Mouse (Mus musculus): ENCODE measurements at regions not wholly inside any gene's neighbourhood (a gene's known extent, or its start where the extent isn't known, plus 50 kb on each side); places are given as distances from the start of the nearest gene placed in this dataset.
"Not testable (repeated sequence)": the region's sequence is repeated elsewhere in the genome, so short reads cannot be mapped to it uniquely, and the experiment has no call there.

DNA sequence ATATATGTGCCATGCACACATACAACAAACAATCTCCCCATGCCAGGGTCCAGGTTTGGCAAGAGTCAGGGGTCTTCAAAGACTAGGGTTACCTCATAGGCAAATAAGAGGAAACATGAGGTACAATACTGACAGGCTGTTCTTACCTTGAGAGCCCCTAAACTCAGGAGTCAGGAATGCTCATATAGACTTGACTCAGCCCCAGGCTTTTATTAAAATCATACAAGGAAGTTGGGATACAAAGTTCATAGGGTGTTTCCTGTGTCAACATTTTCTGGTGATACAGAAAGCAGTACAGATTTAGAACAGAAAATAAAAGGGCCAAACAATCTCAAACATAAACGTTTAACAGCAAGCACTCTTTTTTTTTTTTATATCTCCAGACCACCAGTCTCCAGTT lies 2102.4 kb upstream of the Aga start:
- DNase-seq: no peak

DNA sequence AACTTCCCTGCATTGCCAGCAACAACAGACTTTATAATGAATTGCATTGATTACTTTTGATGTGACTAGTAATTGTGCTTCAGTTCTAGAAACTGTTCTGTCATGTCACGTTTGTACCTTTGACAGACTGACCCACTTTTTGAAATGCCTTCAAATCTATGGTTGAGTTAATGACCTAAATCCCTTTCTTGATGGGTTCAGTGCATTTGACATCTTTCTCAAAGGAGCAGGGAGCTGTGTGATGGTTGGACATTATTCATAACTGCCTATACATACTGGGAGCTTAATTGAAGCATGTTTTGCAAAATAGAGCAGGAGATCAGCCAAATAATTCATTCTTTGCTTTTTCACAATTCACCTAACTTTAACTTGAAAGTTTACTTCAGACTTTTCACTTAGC lies 2083.1 kb upstream of the Aga start:
- intact Hi-C loops (cut with DNase I): no loop called here
- no peak for DNase-seq

More for the DNA sequence above, 2102.4 kb upstream of the Aga start:
- intact Hi-C loops (cut with DNase I): no loop called here

DNA sequence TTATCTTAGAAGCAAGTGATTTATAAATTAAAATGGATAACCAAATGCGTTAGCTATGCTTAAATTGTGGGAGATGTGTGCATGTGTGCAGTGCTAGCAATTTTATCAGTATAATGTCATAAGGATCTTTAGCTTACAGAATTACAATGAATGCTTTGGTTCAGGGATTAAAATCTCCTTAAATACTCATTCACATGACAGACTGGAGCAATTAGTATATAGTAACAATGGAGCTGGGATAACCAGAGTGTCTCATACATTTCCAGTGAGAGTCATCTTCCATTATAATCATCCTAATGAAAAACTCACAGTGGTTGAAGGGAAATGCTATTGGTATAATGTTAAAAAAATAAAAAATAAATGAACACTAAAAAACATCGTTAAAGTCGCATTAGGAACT lies 2082.7 kb upstream of the Aga start:
- no peak for DNase-seq
- intact Hi-C loops (cut with DNase I): no loop called here

GRCm38 (mm10) chr8:51447636-51448035 lies 2063.9 kb upstream of the Aga start:
- DNase-seq: no peak
- intact Hi-C loops (cut with DNase I): no loop called here

- intact Hi-C loops (cut with DNase I): no loop called here
- no peak for DNase-seq
Observed at GRCm38 (mm10) chr8:51448600-51448999, 2062.9 kb upstream of the Aga start.

DNA sequence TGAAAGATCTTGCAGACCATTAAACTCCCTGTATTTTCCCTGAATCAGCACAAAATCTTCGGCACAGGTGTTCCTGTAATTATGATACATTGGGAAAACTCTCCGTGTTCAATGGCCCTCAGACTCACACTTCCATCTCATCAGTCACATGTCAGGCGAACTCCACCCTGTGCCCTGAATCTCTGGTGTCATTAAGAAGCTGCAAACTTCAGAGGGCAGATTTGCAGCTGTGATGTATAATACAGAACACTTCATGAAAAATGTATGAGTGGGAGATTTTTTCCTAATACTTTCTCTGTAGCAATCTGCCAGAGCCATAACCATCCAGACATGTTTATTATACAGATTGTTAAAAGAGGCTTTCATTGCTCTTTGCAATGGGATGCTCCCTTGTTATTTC lies 2032.1 kb upstream of the Aga start:
- intact Hi-C loops (cut with DNase I): no loop called here
- DNase-seq: no peak

DNA sequence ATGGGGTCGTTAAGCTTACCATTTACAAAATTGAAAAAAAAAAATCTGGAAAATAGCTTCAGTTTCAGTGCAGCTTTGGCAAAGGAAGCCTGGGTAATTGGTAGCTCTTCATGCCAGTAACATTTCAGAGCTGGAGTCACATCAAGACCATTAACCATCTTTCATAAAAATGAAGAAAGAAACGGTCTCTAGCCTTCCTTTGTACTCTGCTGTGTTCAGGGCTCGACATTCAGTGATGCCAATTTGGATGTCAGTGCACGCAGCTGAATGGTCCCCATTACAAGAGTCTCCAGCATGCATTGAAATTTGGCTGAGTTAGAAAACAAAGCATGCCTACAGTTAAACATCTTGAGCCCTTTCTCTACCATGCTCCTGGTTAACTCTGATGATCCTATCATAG lies 2009.0 kb upstream of the Aga start:
- intact Hi-C loops (cut with DNase I): no loop called here
- no peak for DNase-seq

- no peak for DNase-seq
- intact Hi-C loops (cut with DNase I): no loop called here
Observed at GRCm38 (mm10) chr8:51523163-51523562, 1988.4 kb upstream of the Aga start.

DNA sequence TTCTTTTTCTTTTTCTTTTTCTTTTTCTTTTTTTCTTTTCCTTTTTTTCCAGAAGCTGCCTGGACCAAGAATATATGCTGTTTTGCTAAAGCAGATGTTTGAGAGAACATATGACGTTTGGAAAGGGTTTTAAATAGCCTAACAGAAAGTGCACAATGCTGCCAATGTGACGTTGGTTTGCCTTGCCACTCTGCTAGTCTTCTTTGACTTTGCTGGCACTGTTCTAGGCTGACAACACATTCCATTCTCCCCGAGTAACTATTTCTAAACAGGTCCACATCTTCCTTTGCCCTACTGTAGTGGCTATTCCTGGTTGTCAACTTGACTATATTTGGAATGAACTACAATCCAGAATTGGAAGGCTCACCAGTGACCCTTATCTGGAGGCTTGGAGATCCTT lies 1958.4 kb upstream of the Aga start:
- intact Hi-C loops (cut with DNase I): not testable (repeated sequence)
- DNase-seq: peak; percentile 4 to 5
